Mouse (Mus musculus): Measurements from ENCODE around the gene Hoxa6.
A peak's percentile ranks its signal among the peaks of the same experiment; 100 is the strongest.

Gene Hoxa6

GRCm38 (mm10) chr6:52197271-52197670, 11.3 kb downstream of the Hoxa6 start:
- peak; percentile 74 to 81 for DNase-seq

- peak in 1 of 2 experiments; percentile 26 for DNase-seq
Measured at GRCm38 (mm10) chr6:52196811-52197210, 11.7 kb downstream of the Hoxa6 start.

GRCm38 (mm10) chr6:52194690-52195089, 13.8 kb downstream of the Hoxa6 start:
- DNase-seq, result peak in 1 of 2 experiments; percentile 21

- DNase-seq, result peak; percentile 91 to 94
Measured at GRCm38 (mm10) chr6:52191860-52192550, 16.5 kb downstream of the Hoxa6 start.

GRCm38 (mm10) chr6:52190906-52191810, 17.4 kb downstream of the Hoxa6 start, which contains the start of gene Hoxa4:
TSS of gene Hoxa4 (minus strand) at chr6:52191753.
- DNase-seq, result peak; percentile 18 to 49

GRCm38 (mm10) chr6:52190410-52190809, 18.1 kb downstream of the Hoxa6 start:
- peak; percentile 69 to 77 for DNase-seq

- DNase-seq, result peak; percentile 18 to 25
Measured at GRCm38 (mm10) chr6:52189909-52190308, 18.6 kb downstream of the Hoxa6 start.

- peak; percentile 70 to 88 for DNase-seq
Measured at GRCm38 (mm10) chr6:52189172-52189591, 19.3 kb downstream of the Hoxa6 start.

GRCm38 (mm10) chr6:52186500-52186899, 22.0 kb downstream of the Hoxa6 start:
- no peak for DNase-seq

- no peak for DNase-seq
Measured at GRCm38 (mm10) chr6:52185834-52186233, 22.7 kb downstream of the Hoxa6 start.

- peak; percentile 40 to 73 for DNase-seq
Measured at GRCm38 (mm10) chr6:52185222-52185621, 23.3 kb downstream of the Hoxa6 start.

- peak; percentile 8 to 31 for DNase-seq
Measured at GRCm38 (mm10) chr6:52184668-52185067, 23.9 kb downstream of the Hoxa6 start.

GRCm38 (mm10) chr6:52183311-52184080, 25.0 kb downstream of the Hoxa6 start:
- peak; percentile 38 to 71 for DNase-seq

- no peak for DNase-seq
Measured at GRCm38 (mm10) chr6:52182793-52183192, 25.7 kb downstream of the Hoxa6 start.

GRCm38 (mm10) chr6:52182030-52182429, 26.5 kb downstream of the Hoxa6 start:
- peak in 1 of 2 experiments; percentile 16 for DNase-seq

- no peak for DNase-seq
Measured at GRCm38 (mm10) chr6:52180726-52181125, 27.8 kb downstream of the Hoxa6 start.

- peak in 1 of 2 experiments; percentile 24 for DNase-seq
Measured at GRCm38 (mm10) chr6:52180213-52180710, 28.3 kb downstream of the Hoxa6 start.

GRCm38 (mm10) chr6:52179690-52180089, 28.8 kb downstream of the Hoxa6 start:
- DNase-seq, result peak in 1 of 2 experiments; percentile 24

- peak in 1 of 2 experiments; percentile 26 for DNase-seq
Measured at GRCm38 (mm10) chr6:52178918-52179665, 29.4 kb downstream of the Hoxa6 start.

- DNase-seq, result peak in 1 of 2 experiments; percentile 20
Measured at GRCm38 (mm10) chr6:52177806-52178205, 30.7 kb downstream of the Hoxa6 start.

GRCm38 (mm10) chr6:52177061-52177735, 31.3 kb downstream of the Hoxa6 start, which contains the start of gene 5730596B20Rik:
TSS of gene 5730596B20Rik (plus strand) at chr6:52177498.
- DNase-seq, result peak; percentile 54 to 64
